Mouse (Mus musculus) spleen, adult 2 months (tissue): ENCODE data around the gene Nod2. TPM values are rescaled to one million over a fixed set of nuclear protein-coding genes. Genes with fewer than 3 reads are reported as not detected.

ENCODE experiments used
- DNase-seq, 2 experiments: peaks; one replicate each; pipeline versions ENCODE4 v3.0.0 to v3.0.0-alpha.2; 2012 to 2021; ENCODE audit warnings: low spot score in 2 of 2, low read depth in 1 of 2
- H3K27ac ChIP-seq: fragments of 200-500 bp; 2 replicates; pipeline ENCODE4 v1.5.1; 2012; ENCODE audit warnings: low read length, inconsistent platforms; ENCODE audit not compliant: insufficient read depth
- H3K27me3 ChIP-seq: fragments of 200-500 bp; 2 replicates; pipeline ENCODE4 v1.6.1; 2012; ENCODE audit warnings: mild to moderate bottlenecking, moderate library complexity, low read length, inconsistent platforms; ENCODE audit not compliant: control insufficient read depth, insufficient read depth
- H3K36me3 ChIP-seq: fragments of 200-500 bp; 2 replicates; pipeline ENCODE4 v1.6.1; 2012; ENCODE audit warnings: mild to moderate bottlenecking, low read length, inconsistent platforms; ENCODE audit not compliant: control insufficient read depth, insufficient read depth
- H3K4me1 ChIP-seq: fragments of 200-500 bp; 2 replicates; pipeline ENCODE4 v1.6.1; 2011; ENCODE audit warnings: inconsistent platforms; ENCODE audit not compliant: control insufficient read depth, insufficient read depth, insufficient read length
- H3K4me3 ChIP-seq: fragments of 200-500 bp; 2 replicates; pipeline ENCODE4 v1.5.1; 2011; ENCODE audit warnings: mild to moderate bottlenecking, inconsistent platforms; ENCODE audit not compliant: insufficient read depth, insufficient read length; ENCODE audit errors: extremely low read depth
- CTCF ChIP-seq: fragments of 200-500 bp; IDR thresholded peaks from 2 replicates; pipeline ENCODE4 v1.5.1; 2011; ENCODE audit warnings: mild to moderate bottlenecking, inconsistent platforms; ENCODE audit not compliant: insufficient read depth, insufficient read length, insufficient replicate concordance; ENCODE audit errors: extremely low read depth
- POLR2A ChIP-seq: fragments of 200-500 bp; IDR thresholded peaks from 2 replicates; pipeline ENCODE4 v1.6.1; 2011; ENCODE audit warnings: low read depth, low read length, inconsistent platforms
- WGBS: fragments of 180-500 bp; shearing (Covaris S2); methylation state at CpG from one replicate; pipeline ENCODE4 v1.1.7; 2018; 5-methylcytosine and 5-hydroxymethylcytosine counted together
- polyA plus RNA-seq: library from polyadenylated mRNA; depleted of rRNA; stranded (reverse); fragments of >200 nt; gene quantifications from 2 replicates; pipeline ENCODE4 v1.2.3, GENCODE M21; 2012

The Nod2 gene
- polyA plus RNA-seq, 1 experiment: 3.2 TPM

DNA sequence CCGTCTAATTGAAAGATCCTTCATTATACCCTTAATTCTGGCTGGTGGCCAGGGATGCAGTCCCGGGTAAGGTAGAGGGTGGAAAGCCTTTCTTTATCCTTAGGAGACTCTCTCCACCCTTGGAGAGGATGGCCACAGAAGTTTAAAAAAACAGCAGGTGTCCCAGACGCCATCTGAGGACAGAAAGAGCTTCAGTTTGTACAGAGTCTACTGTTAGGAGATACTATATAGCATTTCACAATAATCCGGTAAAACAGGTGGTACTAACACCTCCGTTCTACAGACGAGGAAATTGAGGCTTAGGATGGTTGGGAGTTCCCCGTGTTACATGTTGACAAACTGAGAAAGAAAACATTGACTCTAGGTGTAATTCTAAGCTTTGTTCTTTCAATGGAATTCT lies 49.1 kb downstream of the Nod2 start:
- H3K27me3 ChIP-seq: no peaks in the 10 kb centered on the region
- TF ChIP-seq POLR2A: no peak
- TF ChIP-seq CTCF: no peak
- DNase-seq: no peak
- peak overlapping the region; percentile 29 for H3K4me3 ChIP-seq
- 11% methylated on average over 7 of the region's 7 CpGs for WGBS
- no peaks in the 10 kb centered on the region for H3K36me3 ChIP-seq
- peaks cover 20% of the 10 kb centered on the region; the same call in 1 of the 2 replicates for H3K4me1 ChIP-seq
- H3K27ac ChIP-seq: peak overlapping the region; percentile 17; the same call in 1 of the 2 replicates

DNA sequence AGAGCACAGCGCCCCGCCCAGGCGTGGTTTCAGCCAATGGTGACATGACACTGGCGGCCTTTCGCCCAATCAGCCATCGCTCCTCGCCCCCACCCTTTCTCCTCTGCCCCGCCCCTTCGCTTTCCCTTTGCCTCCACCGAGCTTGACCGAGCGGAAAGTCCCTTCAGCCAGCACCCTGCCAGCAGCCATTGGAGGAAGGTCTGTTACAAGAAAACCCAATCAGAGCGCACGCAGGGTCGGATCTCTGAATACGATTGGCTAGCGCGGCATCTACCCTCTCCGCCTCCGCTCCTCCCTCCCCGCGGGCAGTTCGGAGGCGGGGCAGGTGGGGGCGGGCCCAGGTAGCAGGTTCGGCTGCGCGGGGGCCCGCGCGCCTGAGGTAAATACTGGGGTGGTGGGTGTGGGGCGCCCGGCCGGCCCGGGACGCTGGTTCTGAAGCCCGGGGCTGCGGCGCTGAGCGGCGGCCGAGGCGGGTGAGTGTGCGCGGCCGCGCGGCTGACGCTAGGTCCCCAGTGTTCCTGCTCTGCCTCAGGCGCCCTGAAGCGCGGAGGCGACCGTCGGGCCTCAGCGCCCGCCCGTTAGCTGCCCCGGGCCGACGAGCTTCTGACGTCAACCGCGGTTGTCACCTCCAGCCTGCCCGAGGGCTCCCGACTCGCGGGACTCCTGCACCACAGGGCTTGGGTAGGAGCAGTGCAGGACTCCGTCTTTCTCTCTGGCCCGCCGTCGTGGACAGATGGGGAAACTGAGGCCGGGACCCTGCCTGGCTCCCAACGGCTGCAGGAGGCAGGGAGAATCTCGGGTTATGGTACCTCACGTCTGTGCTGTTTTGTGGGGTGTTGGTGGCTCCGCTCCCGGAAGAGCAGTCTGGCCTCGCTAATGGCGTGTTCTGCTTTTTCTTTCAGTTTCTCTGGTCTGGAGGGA lies 49.9 kb downstream of the Nod2 start, which contains the start of gene Cyld:
Cyld (plus strand) TSS at position 308 of the 921 bp plus-strand sequence.
- H3K4me1 ChIP-seq: peaks cover 17% of the 10 kb centered on the region; the same call in 1 of the 2 replicates
- under 1% methylated on average over 78 of the region's 80 CpGs for WGBS
- TF ChIP-seq CTCF (no peak), POLR2A (peak; percentile 51)

GRCm38 (mm10) chr8:88697642-88698031 lies 50.5 kb downstream of the Nod2 start:
- peak overlapping the region; percentile 97 for H3K27ac ChIP-seq
- TF ChIP-seq POLR2A (no peak), CTCF (no peak)
- DNase-seq: no peak
- 8% methylated on average over 4 of the region's 4 CpGs for WGBS
- no peaks in the 10 kb centered on the region for H3K27me3 ChIP-seq
- H3K36me3 ChIP-seq: no peaks in the 10 kb centered on the region
- peak overlapping the region; percentile 93 for H3K4me3 ChIP-seq
- H3K4me1 ChIP-seq: peaks cover 16% of the 10 kb centered on the region; the same call in 1 of the 2 replicates

More for the DNA sequence above, 49.9 kb downstream of the Nod2 start, which contains the start of gene Cyld:
- peak within 1 kb of the TSS; percentile 97 for H3K27ac ChIP-seq
- H3K36me3 ChIP-seq: no peaks in the 10 kb centered on the region
- DNase-seq: peak; percentile 97 to 99
- H3K4me3 ChIP-seq: peak within 1 kb of the TSS; percentile 93
- H3K27me3 ChIP-seq: no peaks in the 10 kb centered on the region

- no peaks in the 10 kb centered on the region for H3K36me3 ChIP-seq
- H3K4me1 ChIP-seq: peaks cover 13% of the 10 kb centered on the region; the same call in 1 of the 2 replicates
- no peak for DNase-seq
- H3K27ac ChIP-seq: 0 out of 2 replicates have a peak overlapping the region, but pooled peaks have one; percentile 97
- H3K4me3 ChIP-seq: peak overlapping the region; percentile 93; the same call in 1 of the 2 replicates
- no peaks in the 10 kb centered on the region for H3K27me3 ChIP-seq
- TF ChIP-seq POLR2A: no peak
- no peak for TF ChIP-seq CTCF
- 43% methylated on average over 2 of the region's 2 CpGs for WGBS
Observed at GRCm38 (mm10) chr8:88698048-88698447, 50.9 kb downstream of the Nod2 start.

DNA sequence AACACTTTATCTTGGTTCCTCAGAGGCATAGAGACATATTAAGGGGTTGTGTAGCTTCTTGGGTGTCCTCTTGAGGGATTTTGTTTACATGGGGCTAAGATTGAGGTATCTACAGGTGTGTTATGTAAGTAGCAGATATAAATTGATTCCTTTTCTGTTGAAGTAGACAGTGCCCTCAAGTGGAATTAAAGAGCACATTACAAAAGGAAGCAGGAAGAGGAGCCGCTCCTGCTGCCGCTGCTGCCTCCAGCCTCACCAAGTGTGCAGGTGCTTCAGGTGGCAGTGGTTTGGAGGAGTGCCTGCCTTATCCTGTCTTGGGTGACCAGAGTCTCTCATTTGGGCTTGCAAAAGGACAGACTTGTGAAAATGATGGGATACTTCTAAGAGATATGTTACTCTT lies 54.5 kb downstream of the Nod2 start:
- WGBS: 15% methylated on average over 2 of the region's 2 CpGs
- H3K4me1 ChIP-seq: no peaks in the 10 kb centered on the region; the same call in 1 of the 2 replicates
- no peak for DNase-seq

GRCm38 (mm10) chr8:88702816-88703215 lies 55.7 kb downstream of the Nod2 start:
- WGBS: 85% methylated on average over 3 of the region's 3 CpGs
- DNase-seq: no peak
- Histone ChIP-seq H3K27me3 (no peaks in the 10 kb centered on the region), H3K27ac (no peak overlapping the region), H3K36me3 (peaks cover 4% of the 10 kb centered on the region), H3K4me3 (no peak overlapping the region), H3K4me1 (no peaks in the 10 kb centered on the region; the same call in 1 of the 2 replicates)
- TF ChIP-seq CTCF (no peak), POLR2A (no peak)

More for the DNA sequence above, 54.5 kb downstream of the Nod2 start:
- Histone ChIP-seq H3K27me3 (no peaks in the 10 kb centered on the region), H3K4me3 (no peak overlapping the region), H3K36me3 (peaks cover 2% of the 10 kb centered on the region; the same call in 1 of the 2 replicates), H3K27ac (no peak overlapping the region)
- TF ChIP-seq CTCF (peak; percentile 41; the same call in 1 of the 2 replicates), POLR2A (no peak)
